Mouse (Mus musculus) lung, postnatal 25 days (tissue): ENCODE measurements around the gene Tomm6.
A peak's percentile ranks its signal among the peaks of the same experiment; 100 is the strongest.
"Not testable (repeated sequence)": the region's sequence is repeated elsewhere in the genome, so short reads cannot be mapped to it uniquely, and the experiment has no call there.

Source experiments
- DNase-seq: peaks from one replicate; pipeline ENCODE4 v3.0.0; 2022; ENCODE audit warnings: low spot score

Gene Tomm6

GRCm38 (mm10) chr17:47694503-47695336 is 6.5 kb upstream of the Tomm6 start, which contains the start of gene Prickle4:
TSS of gene Prickle4 (minus strand) at chr17:47694736.
- DNase-seq: peak; percentile 95

GRCm38 (mm10) chr17:47694442-47694502 is 6.1 kb upstream of the Tomm6 start, which contains the start of gene Gm21981:
TSS of gene Gm21981 (minus strand) at chr17:47694455.
- DNase-seq: no peak

- no peak for DNase-seq
These were observed 5.7 kb upstream of the Tomm6 start for GRCm38 (mm10) chr17:47693671-47694441.

GRCm38 (mm10) chr17:47691650-47692049 is 3.5 kb upstream of the Tomm6 start:
- no peak for DNase-seq

GRCm38 (mm10) chr17:47689894-47690293 is 1.7 kb upstream of the Tomm6 start:
- DNase-seq: no peak

GRCm38 (mm10) chr17:47688608-47689575 is 706 bp upstream of the Tomm6 start, which contains the start of gene Frs3:
TSS of gene Frs3 (plus strand) at chr17:47689030.
- DNase-seq: peak; percentile 50

- peak; percentile 97 for DNase-seq
These were observed 510 bp downstream of the Tomm6 start for GRCm38 (mm10) chr17:47687409-47688343.

- no peak for DNase-seq
These were observed 5.3 kb downstream of the Tomm6 start for GRCm38 (mm10) chr17:47682836-47683235.

- no peak for DNase-seq
These were observed 9.5 kb downstream of the Tomm6 start for GRCm38 (mm10) chr17:47678702-47679101.

GRCm38 (mm10) chr17:47678238-47678637 is 9.9 kb downstream of the Tomm6 start:
- no peak for DNase-seq

GRCm38 (mm10) chr17:47676581-47676980 is 11.6 kb downstream of the Tomm6 start:
- peak; percentile 71 for DNase-seq

GRCm38 (mm10) chr17:47672311-47673111 is 15.7 kb downstream of the Tomm6 start:
- DNase-seq: peak; percentile 50

- no peak for DNase-seq
These were observed 16.2 kb downstream of the Tomm6 start for GRCm38 (mm10) chr17:47671988-47672310.

- no peak for DNase-seq
These were observed 19.0 kb downstream of the Tomm6 start for GRCm38 (mm10) chr17:47669166-47669565.

- no peak for DNase-seq
These were observed 23.7 kb downstream of the Tomm6 start for GRCm38 (mm10) chr17:47664474-47664873.

GRCm38 (mm10) chr17:47663009-47663713 is 25.0 kb downstream of the Tomm6 start:
- DNase-seq: no peak

GRCm38 (mm10) chr17:47658741-47659243 is 29.4 kb downstream of the Tomm6 start:
- DNase-seq: no peak

GRCm38 (mm10) chr17:47657901-47658300 is 30.3 kb downstream of the Tomm6 start:
- no peak for DNase-seq

- no peak for DNase-seq
These were observed 32.5 kb downstream of the Tomm6 start for GRCm38 (mm10) chr17:47655697-47656096.

GRCm38 (mm10) chr17:47654346-47654745 is 33.8 kb downstream of the Tomm6 start:
- DNase-seq: not testable (repeated sequence)
